Mouse (Mus musculus): ENCODE measurements at regions not wholly inside any gene's neighbourhood (a gene's known extent, or its start where the extent isn't known, plus 50 kb on each side); places are given as distances from the start of the nearest gene placed in this dataset.
A peak's percentile ranks its signal among the peaks of the same experiment; 100 is the strongest.

GRCm38 (mm10) chr15:88214286-88214685 is 385.8 kb upstream of the Zdhhc25 start:
- no peak for DNase-seq

- no peak for DNase-seq
Measured at GRCm38 (mm10) chr15:88229456-88229855, 370.6 kb upstream of the Zdhhc25 start.

GRCm38 (mm10) chr15:88244606-88245005 is 355.5 kb upstream of the Zdhhc25 start:
- DNase-seq = no peak

- DNase-seq = no peak
Measured at GRCm38 (mm10) chr15:88245496-88246246, 354.4 kb upstream of the Zdhhc25 start.

GRCm38 (mm10) chr15:88247974-88248625 is 352.0 kb upstream of the Zdhhc25 start:
- peak; percentile 100 for DNase-seq

- no peak for DNase-seq
Measured at GRCm38 (mm10) chr15:88288051-88288450, 312.1 kb upstream of the Zdhhc25 start.

- no peak for DNase-seq
Measured at GRCm38 (mm10) chr15:88288696-88289095, 311.4 kb upstream of the Zdhhc25 start.

GRCm38 (mm10) chr15:88290740-88291363 is 309.2 kb upstream of the Zdhhc25 start:
- no peak for DNase-seq

GRCm38 (mm10) chr15:88299061-88299460 is 301.0 kb upstream of the Zdhhc25 start:
- DNase-seq = no peak

- DNase-seq = no peak
Measured at GRCm38 (mm10) chr15:88311158-88311557, 288.9 kb upstream of the Zdhhc25 start.

GRCm38 (mm10) chr15:88314810-88315459 is 285.2 kb upstream of the Zdhhc25 start:
- DNase-seq = no peak

GRCm38 (mm10) chr15:88318048-88318447 is 282.1 kb upstream of the Zdhhc25 start:
- no peak for DNase-seq

- no peak for DNase-seq
Measured at GRCm38 (mm10) chr15:88319527-88319926, 280.6 kb upstream of the Zdhhc25 start.

GRCm38 (mm10) chr15:88323584-88324375 is 276.3 kb upstream of the Zdhhc25 start:
- no peak for DNase-seq

- no peak for DNase-seq
Measured at GRCm38 (mm10) chr15:88325108-88325507, 275.0 kb upstream of the Zdhhc25 start.

- no peak for DNase-seq
Measured at GRCm38 (mm10) chr15:88353206-88353605, 246.9 kb upstream of the Zdhhc25 start.

GRCm38 (mm10) chr15:88360375-88361035 is 239.6 kb upstream of the Zdhhc25 start:
- DNase-seq = no peak

- no peak for DNase-seq
Measured at GRCm38 (mm10) chr15:88361351-88361750, 238.8 kb upstream of the Zdhhc25 start.

GRCm38 (mm10) chr15:88362966-88363365 is 237.1 kb upstream of the Zdhhc25 start:
- no peak for DNase-seq

- DNase-seq = no peak
Measured at GRCm38 (mm10) chr15:88370366-88370765, 229.7 kb upstream of the Zdhhc25 start.

GRCm38 (mm10) chr15:88372039-88372438 is 228.1 kb upstream of the Zdhhc25 start:
- DNase-seq = no peak

GRCm38 (mm10) chr15:88373923-88374322 is 226.2 kb upstream of the Zdhhc25 start:
- no peak for DNase-seq

All from right cerebral cortex, postnatal 4 days (tissue).